Mouse (Mus musculus) testis, adult 2 months (tissue): ENCODE measurements around the gene Clec1b.

Experiments used
- CTCF ChIP-seq: fragments of 200-500 bp; IDR thresholded peaks from 2 replicates; pipeline ENCODE4 v1.5.1; 2012; ENCODE audit warnings: low read depth, mild to moderate bottlenecking, inconsistent platforms, low read length, moderate library complexity; ENCODE audit not compliant: control insufficient read depth, insufficient read depth, insufficient replicate concordance
- POLR2A ChIP-seq: fragments of 200-500 bp; IDR thresholded peaks from 2 replicates; pipeline ENCODE4 v1.6.1; 2012; ENCODE audit warnings: low read depth, mild to moderate bottlenecking, inconsistent platforms, low read length, moderate library complexity; ENCODE audit not compliant: control insufficient read depth

GRCm38 (mm10) chr6:129369374-129370132, 27.5 kb upstream of the Clec1b start:
- TF ChIP-seq CTCF = no peak
- no peak for TF ChIP-seq POLR2A
